Mouse (Mus musculus): ENCODE data around the gene Chga. TPM values are rescaled to one million over a fixed set of nuclear protein-coding genes. Genes with fewer than 3 reads are reported as not detected.

The Chga gene
- polyA plus RNA-seq, 1 experiment from 2014 or later, result 109 TPM

- no peak for DNase-seq (ENCODE audit: low spot score)
- no peaks in the 10 kb centered on the region for H3K27me3 ChIP-seq (ENCODE audit: control insufficient read depth, insufficient read depth, low read length)
- H3K4me2 ChIP-seq (replicated peaks), result no peak overlapping the region
- peaks cover 21% of the 10 kb centered on the region for H3K4me1 ChIP-seq (replicated peaks; ENCODE audit: control insufficient read depth, insufficient read depth, low read length)
- ATAC-seq (ENCODE audit: low FRiP score), result no peak
- H3K36me3 ChIP-seq (replicated peaks; ENCODE audit: control insufficient read depth, insufficient read depth), result no peaks in the 10 kb centered on the region
- no peak overlapping the region for H3K27ac ChIP-seq
- no peaks in the 10 kb centered on the region for H3K9me3 ChIP-seq (ENCODE audit: control insufficient read depth, low read length)
- no peak overlapping the region for H3K4me3 ChIP-seq (replicated peaks; ENCODE audit: low read length)
- WGBS, result 50% methylated on average over 6 of the region's 6 CpGs
- H3K9ac ChIP-seq, result no peak overlapping the region
These were observed 2.8 kb upstream of the Chga start for GRCm38 (mm10) chr12:102552001-102552400.

GRCm38 (mm10) chr12:102553705-102554275 is 979 bp upstream of the Chga start:
- H3K4me1 ChIP-seq (replicated peaks; ENCODE audit: control insufficient read depth, insufficient read depth, low read length), result peaks cover 21% of the 10 kb centered on the region
- 75% methylated on average over 14 of the region's 14 CpGs for WGBS
- peak overlapping the region; percentile 81; the same call in 1 of the 2 replicates for H3K4me3 ChIP-seq (replicated peaks; ENCODE audit: low read length)
- H3K27me3 ChIP-seq (ENCODE audit: control insufficient read depth, insufficient read depth, low read length), result no peaks in the 10 kb centered on the region
- no peaks in the 10 kb centered on the region for H3K9me3 ChIP-seq (ENCODE audit: control insufficient read depth, low read length)
- H3K4me2 ChIP-seq (replicated peaks), result peak overlapping the region; percentile 82
- H3K9ac ChIP-seq, result no peak overlapping the region
- no peak for DNase-seq (ENCODE audit: low spot score)
- ATAC-seq (ENCODE audit: low FRiP score), result no peak
- no peak overlapping the region for H3K27ac ChIP-seq
- 0 out of 2 replicates have a peak, but pooled peaks cover 4% of the 10 kb centered on the region for H3K36me3 ChIP-seq (replicated peaks; ENCODE audit: control insufficient read depth, insufficient read depth)

- Histone ChIP-seq H3K4me1 (replicated peaks; ENCODE audit: control insufficient read depth, insufficient read depth, low read length) (peaks cover 20% of the 10 kb centered on the region), H3K36me3 (replicated peaks; ENCODE audit: control insufficient read depth, insufficient read depth) (peaks cover 11% of the 10 kb centered on the region; the same call in 1 of the 2 replicates), H3K4me3 (replicated peaks; ENCODE audit: low read length) (peak overlapping the region; percentile 81), H3K4me2 (replicated peaks) (peak overlapping the region; percentile 82), H3K27me3 (ENCODE audit: control insufficient read depth, insufficient read depth, low read length) (no peaks in the 10 kb centered on the region), H3K9me3 (ENCODE audit: control insufficient read depth, low read length) (no peaks in the 10 kb centered on the region), H3K27ac (no peak overlapping the region), H3K9ac (peak overlapping the region; percentile 89; the same call in 1 of the 2 replicates)
- 50% methylated on average over 2 of the region's 3 CpGs for WGBS
- ATAC-seq (ENCODE audit: low FRiP score) (no peak), DNase-seq (ENCODE audit: low spot score) (no peak)
These were observed 1.1 kb downstream of the Chga start for GRCm38 (mm10) chr12:102555850-102556249.

GRCm38 (mm10) chr12:102557372-102557771 is 2.6 kb downstream of the Chga start:
- 91% methylated on average over 5 of the region's 5 CpGs for WGBS
- no peak for DNase-seq (ENCODE audit: low spot score)
- H3K4me1 ChIP-seq (replicated peaks; ENCODE audit: control insufficient read depth, insufficient read depth, low read length), result peaks cover 15% of the 10 kb centered on the region
- no peaks in the 10 kb centered on the region for H3K9me3 ChIP-seq (ENCODE audit: control insufficient read depth, low read length)
- H3K27ac ChIP-seq, result no peak overlapping the region
- no peak for ATAC-seq (ENCODE audit: low FRiP score)
- H3K9ac ChIP-seq, result no peak overlapping the region
- H3K4me3 ChIP-seq (replicated peaks; ENCODE audit: low read length), result no peak overlapping the region
- peaks cover 11% of the 10 kb centered on the region; the same call in 1 of the 2 replicates for H3K36me3 ChIP-seq (replicated peaks; ENCODE audit: control insufficient read depth, insufficient read depth)
- no peaks in the 10 kb centered on the region for H3K27me3 ChIP-seq (ENCODE audit: control insufficient read depth, insufficient read depth, low read length)
- no peak overlapping the region for H3K4me2 ChIP-seq (replicated peaks)

- Histone ChIP-seq H3K4me1 (replicated peaks; ENCODE audit: control insufficient read depth, insufficient read depth, low read length) (no peaks in the 10 kb centered on the region), H3K9ac (no peak overlapping the region), H3K4me3 (replicated peaks; ENCODE audit: low read length) (no peak overlapping the region), H3K4me2 (replicated peaks) (no peak overlapping the region), H3K36me3 (replicated peaks; ENCODE audit: control insufficient read depth, insufficient read depth) (peaks cover 6% of the 10 kb centered on the region), H3K9me3 (ENCODE audit: control insufficient read depth, low read length) (no peaks in the 10 kb centered on the region), H3K27me3 (ENCODE audit: control insufficient read depth, insufficient read depth, low read length) (no peaks in the 10 kb centered on the region), H3K27ac (no peak overlapping the region)
- 86% methylated on average over 6 of the region's 6 CpGs for WGBS
- ATAC-seq (ENCODE audit: low FRiP score) (no peak), DNase-seq (ENCODE audit: low spot score) (no peak)
These were observed 10.3 kb downstream of the Chga start for GRCm38 (mm10) chr12:102565086-102565485.

- no peak overlapping the region for H3K27ac ChIP-seq
- 72% methylated on average over 2 of the region's 2 CpGs for WGBS
- no peak overlapping the region for H3K4me3 ChIP-seq (replicated peaks; ENCODE audit: low read length)
- no peaks in the 10 kb centered on the region for H3K27me3 ChIP-seq (ENCODE audit: control insufficient read depth, insufficient read depth, low read length)
- H3K4me2 ChIP-seq (replicated peaks), result no peak overlapping the region
- no peaks in the 10 kb centered on the region for H3K9me3 ChIP-seq (ENCODE audit: control insufficient read depth, low read length)
- DNase-seq (ENCODE audit: low spot score) (no peak), ATAC-seq (ENCODE audit: low FRiP score) (no peak)
- no peaks in the 10 kb centered on the region for H3K4me1 ChIP-seq (replicated peaks; ENCODE audit: control insufficient read depth, insufficient read depth, low read length)
- H3K36me3 ChIP-seq (replicated peaks; ENCODE audit: control insufficient read depth, insufficient read depth), result peaks cover 6% of the 10 kb centered on the region
- H3K9ac ChIP-seq, result no peak overlapping the region
These were observed 12.2 kb downstream of the Chga start for GRCm38 (mm10) chr12:102566951-102567350.

- no peak overlapping the region for H3K4me2 ChIP-seq (replicated peaks)
- DNase-seq (ENCODE audit: low spot score) (no peak), ATAC-seq (ENCODE audit: low FRiP score) (no peak)
- no peaks in the 10 kb centered on the region for H3K4me1 ChIP-seq (replicated peaks; ENCODE audit: control insufficient read depth, insufficient read depth, low read length)
- H3K27ac ChIP-seq, result no peak overlapping the region
- H3K36me3 ChIP-seq (replicated peaks; ENCODE audit: control insufficient read depth, insufficient read depth), result peaks cover 5% of the 10 kb centered on the region
- no peaks in the 10 kb centered on the region for H3K27me3 ChIP-seq (ENCODE audit: control insufficient read depth, insufficient read depth, low read length)
- no peak overlapping the region for H3K9ac ChIP-seq
- H3K4me3 ChIP-seq (replicated peaks; ENCODE audit: low read length), result no peak overlapping the region
- no peaks in the 10 kb centered on the region for H3K9me3 ChIP-seq (ENCODE audit: control insufficient read depth, low read length)
- WGBS, result 79% methylated on average over 7 of the region's 7 CpGs
These were observed 13.4 kb downstream of the Chga start for GRCm38 (mm10) chr12:102568219-102568618.

- 89% methylated on average over 13 of the region's 13 CpGs for WGBS
- H3K9me3 ChIP-seq (ENCODE audit: control insufficient read depth, low read length), result no peaks in the 10 kb centered on the region
- H3K36me3 ChIP-seq (replicated peaks; ENCODE audit: control insufficient read depth, insufficient read depth), result peaks cover 6% of the 10 kb centered on the region
- no peak for DNase-seq (ENCODE audit: low spot score)
- ATAC-seq (ENCODE audit: low FRiP score), result no peak
- H3K4me3 ChIP-seq (replicated peaks; ENCODE audit: low read length), result no peak overlapping the region
- H3K27ac ChIP-seq, result no peak overlapping the region
- H3K4me1 ChIP-seq (replicated peaks; ENCODE audit: control insufficient read depth, insufficient read depth, low read length), result no peaks in the 10 kb centered on the region
- no peaks in the 10 kb centered on the region for H3K27me3 ChIP-seq (ENCODE audit: control insufficient read depth, insufficient read depth, low read length)
- H3K4me2 ChIP-seq (replicated peaks), result no peak overlapping the region
- H3K9ac ChIP-seq, result no peak overlapping the region
These were observed 15.3 kb downstream of the Chga start for GRCm38 (mm10) chr12:102570111-102570510.

GRCm38 (mm10) chr12:102570734-102571133 is 16.0 kb downstream of the Chga start:
- 83% methylated on average over 5 of the region's 5 CpGs for WGBS
- H3K4me2 ChIP-seq (replicated peaks), result no peak overlapping the region
- no peak for ATAC-seq (ENCODE audit: low FRiP score)

GRCm38 (mm10) chr12:102571666-102572065 is 16.9 kb downstream of the Chga start:
- H3K4me2 ChIP-seq (replicated peaks), result no peak overlapping the region
- no peak overlapping the region for H3K27ac ChIP-seq
- no peaks in the 10 kb centered on the region for H3K4me1 ChIP-seq (replicated peaks; ENCODE audit: control insufficient read depth, insufficient read depth, low read length)
- H3K9ac ChIP-seq, result no peak overlapping the region
- no peaks in the 10 kb centered on the region for H3K27me3 ChIP-seq (ENCODE audit: control insufficient read depth, insufficient read depth, low read length)
- H3K36me3 ChIP-seq (replicated peaks; ENCODE audit: control insufficient read depth, insufficient read depth), result peaks cover 6% of the 10 kb centered on the region
- H3K9me3 ChIP-seq (ENCODE audit: control insufficient read depth, low read length), result no peaks in the 10 kb centered on the region
- no peak overlapping the region for H3K4me3 ChIP-seq (replicated peaks; ENCODE audit: low read length)
- WGBS, result 85% methylated on average over 9 of the region's 9 CpGs
- no peak for ATAC-seq (ENCODE audit: low FRiP score)
- DNase-seq (ENCODE audit: low spot score), result no peak

More at GRCm38 (mm10) chr12:102570734-102571133, 16.0 kb downstream of the Chga start:
- Histone ChIP-seq H3K9ac (no peak overlapping the region), H3K4me1 (replicated peaks; ENCODE audit: control insufficient read depth, insufficient read depth, low read length) (no peaks in the 10 kb centered on the region), H3K27ac (no peak overlapping the region), H3K27me3 (ENCODE audit: control insufficient read depth, insufficient read depth, low read length) (no peaks in the 10 kb centered on the region), H3K4me3 (replicated peaks; ENCODE audit: low read length) (no peak overlapping the region), H3K9me3 (ENCODE audit: control insufficient read depth, low read length) (no peaks in the 10 kb centered on the region), H3K36me3 (replicated peaks; ENCODE audit: control insufficient read depth, insufficient read depth) (peaks cover 6% of the 10 kb centered on the region)
- DNase-seq (ENCODE audit: low spot score), result no peak
